In the genomic region with DNA sequence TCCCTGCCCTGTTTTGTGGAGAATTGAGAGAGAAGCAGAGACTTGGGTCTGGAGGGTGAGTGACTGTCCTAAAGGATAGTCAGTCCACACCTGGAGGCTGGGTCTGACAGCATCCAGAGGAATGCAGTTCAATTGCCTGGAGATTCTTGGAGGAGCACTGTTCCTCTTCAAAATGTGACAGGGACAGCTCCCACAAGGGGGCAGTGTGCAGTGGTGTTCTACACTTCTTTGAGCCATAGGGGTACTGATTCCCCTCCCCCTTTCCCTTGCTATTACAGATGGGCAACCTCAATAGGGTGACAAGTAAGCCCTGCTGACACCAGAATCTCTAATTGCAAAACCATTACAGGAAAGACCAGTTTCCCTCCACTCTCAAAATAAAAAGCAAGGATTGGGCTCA, we compare ENCODE assay signal across 11 mouse cellular contexts.
A peak's percentile ranks its signal among the peaks of the same experiment; 100 is the strongest.
DNase-seq lines count a peak whose midpoint lies in the region; ATAC-seq and TF ChIP-seq lines count a peak whose summit lies in the region.
"Had no signal": no experiment of that assay in that cellular context is flagged by ENCODE, and none has a peak within 500 bp of the region (broad histone marks: within the 10 kb centered on the region; RNA-seq: fewer than 3 reads in every experiment).

No protein-coding gene starts in this region.

- no peak overlapping the region for H3K27ac ChIP-seq in hindbrain, postnatal 0 days
- no peak overlapping the region for H3K27ac ChIP-seq in hindbrain, embryonic 12.5 days
- H3K27ac ChIP-seq in neural tube, embryonic 11.5 days (ENCODE audit: low read depth, low read length), result no peak overlapping the region
- H3K27ac ChIP-seq in limb, embryonic 10.5 days, result no peak overlapping the region
- H3K27ac ChIP-seq in liver, embryonic 11.5 days (ENCODE audit: low read depth, low read length), result no peak overlapping the region
- H3K27ac ChIP-seq: embryonic facial prominence, embryonic 15.5 days; heart, embryonic 15.5 days had no signal

- no peak overlapping the region for H3K9ac ChIP-seq in hindbrain, postnatal 0 days (replicated peaks; ENCODE audit: low read length)
- no peak overlapping the region for H3K9ac ChIP-seq in hindbrain, embryonic 12.5 days
- no peak overlapping the region for H3K9ac ChIP-seq in neural tube, embryonic 11.5 days (ENCODE audit: low read length)
- no peak overlapping the region for H3K9ac ChIP-seq in liver, embryonic 11.5 days (ENCODE audit: low read depth, low read length)
- H3K9ac ChIP-seq: embryonic facial prominence, embryonic 15.5 days; heart, embryonic 15.5 days had no signal

- peak; percentile 3 for DNase-seq in hindbrain, postnatal 0 days (ENCODE audit: low spot score)
- peak; percentile 12 for DNase-seq in neural tube, embryonic 11.5 days (ENCODE audit: low spot score)
- no peak for DNase-seq in neural tube, embryonic 10.5 days (ENCODE audit: extremely low spot score, low spot score)
- peak; percentile 23 for DNase-seq in ZHBTc4 (ENCODE audit: low read depth, low spot score)
- DNase-seq in limb, embryonic 10.5 days (ENCODE audit: low spot score), result peak; percentile 31
- no peak for DNase-seq in liver, embryonic 11.5 days (ENCODE audit: low spot score)

- no peak overlapping the region for H3K4me3 ChIP-seq in hindbrain, postnatal 0 days (ENCODE audit: low read length)
- no peak overlapping the region for H3K4me3 ChIP-seq in hindbrain, embryonic 12.5 days
- H3K4me3 ChIP-seq in neural tube, embryonic 11.5 days (ENCODE audit: low read depth, low read length), result no peak overlapping the region
- H3K4me3 ChIP-seq in limb, embryonic 10.5 days, result no peak overlapping the region
- no peak overlapping the region for H3K4me3 ChIP-seq in liver, embryonic 11.5 days (ENCODE audit: low read depth, low read length)
- H3K4me3 ChIP-seq: embryonic facial prominence, embryonic 15.5 days; heart, embryonic 15.5 days; myocyte had no signal

- no peak overlapping the region for H3K4me2 ChIP-seq in hindbrain, postnatal 0 days (ENCODE audit: low read depth, low read length)
- H3K4me2 ChIP-seq in hindbrain, embryonic 12.5 days (replicated peaks), result no peak overlapping the region
- H3K4me2 ChIP-seq in neural tube, embryonic 11.5 days (ENCODE audit: low read depth), result no peak overlapping the region
- H3K4me2 ChIP-seq in liver, embryonic 11.5 days, result no peak overlapping the region
- H3K4me2 ChIP-seq: embryonic facial prominence, embryonic 15.5 days; heart, embryonic 15.5 days had no signal

- no peaks in the 10 kb centered on the region for H3K9me3 ChIP-seq in hindbrain, postnatal 0 days (ENCODE audit: low read length)
- no peaks in the 10 kb centered on the region for H3K9me3 ChIP-seq in hindbrain, embryonic 12.5 days (replicated peaks)
- H3K9me3 ChIP-seq in neural tube, embryonic 11.5 days (ENCODE audit: control insufficient read depth, low read length), result no peaks in the 10 kb centered on the region
- H3K9me3 ChIP-seq in limb, embryonic 10.5 days (replicated peaks), result no peaks in the 10 kb centered on the region
- no peaks in the 10 kb centered on the region for H3K9me3 ChIP-seq in liver, embryonic 11.5 days (ENCODE audit: control insufficient read depth, low read length)
- H3K9me3 ChIP-seq: embryonic facial prominence, embryonic 15.5 days; heart, embryonic 15.5 days had no signal

- no peaks in the 10 kb centered on the region for H3K4me1 ChIP-seq in hindbrain, postnatal 0 days (ENCODE audit: insufficient read depth, low read length)
- no peaks in the 10 kb centered on the region for H3K4me1 ChIP-seq in hindbrain, embryonic 12.5 days
- no peaks in the 10 kb centered on the region for H3K4me1 ChIP-seq in neural tube, embryonic 11.5 days (ENCODE audit: control insufficient read depth, insufficient read depth, low read length)
- H3K4me1 ChIP-seq in limb, embryonic 10.5 days, result no peaks in the 10 kb centered on the region
- no peaks in the 10 kb centered on the region for H3K4me1 ChIP-seq in liver, embryonic 11.5 days (replicated peaks; ENCODE audit: control insufficient read depth, insufficient read depth, low read length)
- H3K4me1 ChIP-seq: embryonic facial prominence, embryonic 15.5 days; heart, embryonic 15.5 days had no signal

- peak; percentile 33; the same call in 1 of the 2 replicates for TF ChIP-seq CTCF in hindbrain, postnatal 0 days (IDR thresholded peaks at IDR 0.05; ENCODE audit: low read depth)

- no peak for ATAC-seq in hindbrain, postnatal 0 days
- no peak for ATAC-seq in hindbrain, embryonic 12.5 days (ENCODE audit: low FRiP score)
- no peak for ATAC-seq in neural tube, embryonic 11.5 days (ENCODE audit: insufficient read depth, low FRiP score, low TSS enrichment)
- no peak for ATAC-seq in inflammation-experienced regulatory T-cells, adult 6 months
- ATAC-seq in liver, embryonic 11.5 days (replicated peaks; ENCODE audit: low FRiP score), result no peak

- no peaks in the 10 kb centered on the region for H3K27me3 ChIP-seq in hindbrain, postnatal 0 days (ENCODE audit: insufficient read depth, low read length)
- H3K27me3 ChIP-seq in hindbrain, embryonic 12.5 days, result no peaks in the 10 kb centered on the region
- H3K27me3 ChIP-seq in neural tube, embryonic 11.5 days (ENCODE audit: control insufficient read depth, insufficient read depth, low read length), result no peaks in the 10 kb centered on the region
- no peaks in the 10 kb centered on the region for H3K27me3 ChIP-seq in limb, embryonic 10.5 days (ENCODE audit: low read depth, poor library complexity, severe bottlenecking)
- no peaks in the 10 kb centered on the region for H3K27me3 ChIP-seq in liver, embryonic 11.5 days (replicated peaks; ENCODE audit: control insufficient read depth, insufficient read depth, low read length)
- H3K27me3 ChIP-seq: embryonic facial prominence, embryonic 15.5 days; heart, embryonic 15.5 days had no signal

- no peaks in the 10 kb centered on the region for H3K36me3 ChIP-seq in hindbrain, postnatal 0 days (ENCODE audit: insufficient read depth, low read length)
- no peaks in the 10 kb centered on the region for H3K36me3 ChIP-seq in hindbrain, embryonic 12.5 days
- H3K36me3 ChIP-seq in neural tube, embryonic 11.5 days (ENCODE audit: control insufficient read depth, insufficient read depth, low read length), result no peaks in the 10 kb centered on the region
- no peaks in the 10 kb centered on the region for H3K36me3 ChIP-seq in limb, embryonic 10.5 days
- no peaks in the 10 kb centered on the region for H3K36me3 ChIP-seq in liver, embryonic 11.5 days (ENCODE audit: control insufficient read depth, insufficient read depth, low read length)
- H3K36me3 ChIP-seq: embryonic facial prominence, embryonic 15.5 days; heart, embryonic 15.5 days had no signal

Comparison
In these comparisons a context has a peak if more than half of its experiments do, and no peak if none do; other contexts are left out.
1. DNase-seq: peak in hindbrain, postnatal 0 days (single experiment), neural tube, embryonic 11.5 days (single experiment), ZHBTc4 (single experiment) and limb, embryonic 10.5 days (single experiment); none in neural tube, embryonic 10.5 days (single experiment) and liver, embryonic 11.5 days (single experiment).